Mouse (Mus musculus) midbrain, embryonic 16.5 days (tissue): ENCODE data around the gene Perm1. TPM values are rescaled to one million over a fixed set of nuclear protein-coding genes. Genes with fewer than 3 reads are reported as not detected.

ENCODE experiments used
- ATAC-seq: fragments of 200-750 bp; cut with Nextera tagmentation; 2 replicates; pipeline ENCODE4 v1.8.0; 2017; ENCODE audit warnings: moderate TSS enrichment
- H3K27ac ChIP-seq: fragments of 300-500 bp; sonication (generic); 2 replicates; pipeline ENCODE4 v1.5.1; 2014; ENCODE audit warnings: mild to moderate bottlenecking, low read length, mixed read lengths
- H3K27me3 ChIP-seq: fragments of 300-500 bp; sonication (generic); 2 replicates; pipeline ENCODE4 v1.6.1; 2014; ENCODE audit warnings: low read depth, low read length, mixed read lengths; ENCODE audit not compliant: control insufficient read depth, insufficient read depth
- H3K36me3 ChIP-seq: fragments of 300-500 bp; sonication (generic); 2 replicates; pipeline ENCODE4 v1.6.1; 2014; ENCODE audit warnings: mild to moderate bottlenecking, low read length, moderate library complexity, mixed read lengths; ENCODE audit not compliant: control insufficient read depth, insufficient read depth
- H3K4me1 ChIP-seq: fragments of 300-500 bp; sonication (generic); 2 replicates; pipeline ENCODE4 v1.6.1; 2014; ENCODE audit warnings: mild to moderate bottlenecking, low read length, mixed read lengths; ENCODE audit not compliant: control insufficient read depth, insufficient read depth
- H3K4me2 ChIP-seq: fragments of 300-500 bp; sonication (generic); 2 replicates; pipeline ENCODE4 v1.6.1; 2014; ENCODE audit warnings: mild to moderate bottlenecking, low read length, mixed read lengths
- H3K4me3 ChIP-seq: fragments of 300-500 bp; sonication (generic); 2 replicates; pipeline ENCODE4 v1.5.1; 2014; ENCODE audit warnings: low read depth, mild to moderate bottlenecking, low read length, moderate library complexity, mixed read lengths
- H3K9ac ChIP-seq: fragments of 300-500 bp; sonication (generic); 2 replicates; pipeline ENCODE4 v1.6.1; 2014; ENCODE audit warnings: low read depth, low read length, mixed read lengths
- H3K9me3 ChIP-seq: fragments of 300-500 bp; sonication (generic); replicated peaks from 2 replicates; pipeline ENCODE4 v1.6.1; 2014; ENCODE audit warnings: mild to moderate bottlenecking, low read length, mixed read lengths; ENCODE audit not compliant: control insufficient read depth, poor library complexity, severe bottlenecking
- WGBS: fragments of 180-500 bp; shearing (Covaris S2); extraction: QIAGEN DNeasy Blood & Tissue Kit; methylation state at CpG from one replicate; pipeline ENCODE4 v1.1.7; 2014; 5-methylcytosine and 5-hydroxymethylcytosine counted together
- polyA plus RNA-seq: library from polyadenylated mRNA; unstranded; fragments of >200 nt; fragmentation: Nextera tagmentation; extraction: Ambion mirVana; gene quantifications from 2 replicates; pipeline ENCODE4 v1.2.1, GENCODE M21; 2015

Perm1 gene
- polyA plus RNA-seq = 2.0 and 2.7 TPM in 2 replicates

- WGBS = 85% methylated on average over 4 of the region's 4 CpGs
- no peak within 1 kb of the TSS for H3K4me2 ChIP-seq
- no peak within 1 kb of the TSS for H3K9ac ChIP-seq
- ATAC-seq = no peak
- H3K4me1 ChIP-seq = no peaks in the 10 kb centered on the region
- no peaks in the 10 kb centered on the region for H3K9me3 ChIP-seq
- no peak within 1 kb of the TSS for H3K27ac ChIP-seq
- no peaks in the 10 kb centered on the region for H3K36me3 ChIP-seq
- H3K4me3 ChIP-seq = no peak within 1 kb of the TSS
- no peaks in the 10 kb centered on the region for H3K27me3 ChIP-seq
Observed at GRCm38 (mm10) chr4:156215649-156216048, at the start of gene Perm1. Gene Perm1, plus strand, starts transcription at chr4:156215868.

GRCm38 (mm10) chr4:156166477-156166876, 49.2 kb upstream of the Perm1 start:
- ATAC-seq = no peak
- peaks cover 82% of the 10 kb centered on the region for H3K36me3 ChIP-seq
- no peak overlapping the region for H3K9ac ChIP-seq
- no peak overlapping the region for H3K4me2 ChIP-seq
- H3K4me1 ChIP-seq = no peaks in the 10 kb centered on the region
- H3K27ac ChIP-seq = no peak overlapping the region
- H3K27me3 ChIP-seq = no peaks in the 10 kb centered on the region
- no peaks in the 10 kb centered on the region for H3K9me3 ChIP-seq
- WGBS = 94% methylated on average over 9 of the region's 9 CpGs
- H3K4me3 ChIP-seq = no peak overlapping the region

- ATAC-seq = no peak
- no peak overlapping the region for H3K4me2 ChIP-seq
- H3K4me3 ChIP-seq = no peak overlapping the region
- no peak overlapping the region for H3K9ac ChIP-seq
- WGBS = 93% methylated on average over 8 of the region's 8 CpGs
- peaks cover 92% of the 10 kb centered on the region for H3K36me3 ChIP-seq
- no peak overlapping the region for H3K27ac ChIP-seq
- no peaks in the 10 kb centered on the region for H3K4me1 ChIP-seq
- H3K9me3 ChIP-seq = no peaks in the 10 kb centered on the region
- H3K27me3 ChIP-seq = no peaks in the 10 kb centered on the region
Observed at GRCm38 (mm10) chr4:156168611-156169010, 47.1 kb upstream of the Perm1 start.

GRCm38 (mm10) chr4:156169129-156169528, 46.5 kb upstream of the Perm1 start:
- Histone ChIP-seq H3K27ac (no peak overlapping the region), H3K4me2 (no peak overlapping the region), H3K4me1 (no peaks in the 10 kb centered on the region), H3K27me3 (no peaks in the 10 kb centered on the region), H3K9ac (no peak overlapping the region), H3K9me3 (no peaks in the 10 kb centered on the region), H3K4me3 (no peak overlapping the region), H3K36me3 (peaks cover 93% of the 10 kb centered on the region)
- ATAC-seq = no peak
- WGBS = 96% methylated on average over 10 of the region's 10 CpGs

GRCm38 (mm10) chr4:156171828-156172227, 43.8 kb upstream of the Perm1 start:
- H3K4me2 ChIP-seq = no peak overlapping the region
- no peak overlapping the region for H3K27ac ChIP-seq
- WGBS = 97% methylated on average over 11 of the region's 11 CpGs
- no peak overlapping the region for H3K4me3 ChIP-seq
- H3K4me1 ChIP-seq = no peaks in the 10 kb centered on the region
- H3K36me3 ChIP-seq = peaks cover 95% of the 10 kb centered on the region
- H3K9me3 ChIP-seq = no peaks in the 10 kb centered on the region
- H3K27me3 ChIP-seq = no peaks in the 10 kb centered on the region
- no peak for ATAC-seq
- H3K9ac ChIP-seq = no peak overlapping the region

- no peak overlapping the region for H3K27ac ChIP-seq
- H3K36me3 ChIP-seq = peaks cover 62% of the 10 kb centered on the region
- H3K27me3 ChIP-seq = no peaks in the 10 kb centered on the region
- no peak overlapping the region for H3K4me2 ChIP-seq
- no peak overlapping the region for H3K4me3 ChIP-seq
- H3K9me3 ChIP-seq = no peaks in the 10 kb centered on the region
- no peak for ATAC-seq
- peaks cover 26% of the 10 kb centered on the region for H3K4me1 ChIP-seq
- no peak overlapping the region for H3K9ac ChIP-seq
- WGBS = 93% methylated on average over 9 of the region's 9 CpGs
Observed at GRCm38 (mm10) chr4:156177630-156178029, 38.0 kb upstream of the Perm1 start.

GRCm38 (mm10) chr4:156183747-156184146, 31.9 kb upstream of the Perm1 start:
- Histone ChIP-seq H3K27ac (no peak overlapping the region), H3K4me1 (peaks cover 77% of the 10 kb centered on the region), H3K9me3 (no peaks in the 10 kb centered on the region), H3K36me3 (peaks cover 5% of the 10 kb centered on the region), H3K9ac (peak overlapping the region; percentile 54), H3K4me2 (peak overlapping the region; percentile 79), H3K4me3 (peak overlapping the region; percentile 69), H3K27me3 (no peaks in the 10 kb centered on the region)
- WGBS = 83% methylated on average over 5 of the region's 5 CpGs
- ATAC-seq = no peak

- H3K9ac ChIP-seq = peak overlapping the region; percentile 94
- H3K36me3 ChIP-seq = no peaks in the 10 kb centered on the region; the same call in 1 of the 2 replicates
- WGBS = 53% methylated on average over 7 of the region's 7 CpGs
- H3K9me3 ChIP-seq = no peaks in the 10 kb centered on the region
- ATAC-seq = peak; percentile 1; the same call in 1 of the 2 replicates
- H3K4me2 ChIP-seq = peak overlapping the region; percentile 79
- H3K4me3 ChIP-seq = peak overlapping the region; percentile 69
- H3K27me3 ChIP-seq = no peaks in the 10 kb centered on the region
- H3K27ac ChIP-seq = peak overlapping the region; percentile 97
- peaks cover 83% of the 10 kb centered on the region for H3K4me1 ChIP-seq
Observed at GRCm38 (mm10) chr4:156184291-156184954, 31.2 kb upstream of the Perm1 start.

GRCm38 (mm10) chr4:156185456-156185949, 30.2 kb upstream of the Perm1 start:
- H3K27me3 ChIP-seq = no peaks in the 10 kb centered on the region
- H3K27ac ChIP-seq = peak overlapping the region; percentile 97
- H3K9ac ChIP-seq = peak overlapping the region; percentile 94
- H3K4me1 ChIP-seq = peaks cover 84% of the 10 kb centered on the region
- 25% methylated on average over 13 of the region's 13 CpGs for whole genome bisulfite sequencing
- H3K4me3 ChIP-seq = peak overlapping the region; percentile 69
- H3K9me3 ChIP-seq = no peaks in the 10 kb centered on the region
- H3K36me3 ChIP-seq = no peaks in the 10 kb centered on the region
- ATAC-seq = peak; percentile 36
- peak overlapping the region; percentile 79 for H3K4me2 ChIP-seq
